Mouse (Mus musculus) E14TG2a.4 (cell line): ENCODE measurements around the gene Nfic.

Experiments used
- CTCF ChIP-seq: conservative IDR thresholded peaks from 2 replicates; pipeline ENCODE4 v1.5.1; 2014; ENCODE audit warnings: low read length
- NANOG ChIP-seq: IDR thresholded peaks from 2 replicates; pipeline ENCODE4 v1.6.1; 2014; ENCODE audit warnings: borderline replicate concordance, low read length, mixed read lengths
- POU5F1 ChIP-seq: IDR thresholded peaks from 2 replicates; pipeline ENCODE4 v1.6.1; 2014; ENCODE audit warnings: low read length, borderline replicate concordance

GRCm38 (mm10) chr10:81410981-81411380 lies 44.5 kb downstream of the Nfic start:
- TF ChIP-seq CTCF (no peak), POU5F1 (no peak), NANOG (no peak)
